Mouse (Mus musculus) CH12.LX (cell line): Measurements from ENCODE around the gene Sv2a. TPM values are rescaled to one million over a fixed set of nuclear protein-coding genes. Genes with fewer than 3 reads are reported as not detected.

Source experiments
- DNase-seq: peaks from one replicate; pipeline ENCODE4 v3.0.0-alpha.2; 2013; ENCODE audit errors: extremely low read depth
- H3K27ac ChIP-seq: 2 replicates; pipeline ENCODE4 v1.5.1; 2012; ENCODE audit warnings: low read depth, mild to moderate bottlenecking, control low read depth, moderate library complexity; ENCODE audit not compliant: insufficient read depth
- H3K27me3 ChIP-seq: replicated peaks from 2 replicates; pipeline ENCODE3; 2012; ENCODE audit warnings: inconsistent platforms
- H3K36me3 ChIP-seq, 2 experiments: replicated peaks in 1 of 2; 2 replicates each; pipeline versions ENCODE3 to v1.6.1; 2012; ENCODE audit warnings: inconsistent platforms in 1 of 2, low read length in 1 of 2, mild to moderate bottlenecking in 1 of 2, mixed read lengths in 1 of 2, moderate library complexity in 1 of 2; ENCODE audit not compliant: control insufficient read depth in 1 of 2, insufficient read depth in 1 of 2
- H3K4me1 ChIP-seq, 2 experiments: 2 replicates each; pipeline ENCODE4 v1.6.1; 2012; ENCODE audit warnings: inconsistent platforms in 1 of 2, moderate library complexity in 1 of 2; ENCODE audit not compliant: insufficient read depth in 2 of 2, control insufficient read depth in 1 of 2
- H3K4me2 ChIP-seq: 2 replicates; pipeline ENCODE4 v1.6.1; 2012; ENCODE audit warnings: low read depth, mild to moderate bottlenecking, control low read depth; ENCODE audit not compliant: poor library complexity, insufficient read depth, severe bottlenecking
- H3K4me3 ChIP-seq, 3 experiments: fragments of 150-350 bp in 1 of 3; sonication (generic) in 1 of 3; replicated peaks in 1 of 3; 2 replicates each; pipeline versions ENCODE3 to v1.5.1; 2011 to 2012; ENCODE audit warnings: low read depth in 2 of 3, low read length in 2 of 3, mild to moderate bottlenecking in 2 of 3, moderate library complexity in 2 of 3, control low read depth in 1 of 3, improper control_type of control experiment in 1 of 3, inconsistent platforms in 1 of 3, mixed read lengths in 1 of 3; ENCODE audit not compliant: poor library complexity in 1 of 3
- H3K79me2 ChIP-seq: replicated peaks from 2 replicates; pipeline ENCODE4 v1.6.1; 2012; ENCODE audit warnings: mild to moderate bottlenecking, moderate library complexity; ENCODE audit not compliant: control insufficient read depth, poor library complexity, insufficient read depth, severe bottlenecking; ENCODE audit errors: extremely low read depth
- H3K9ac ChIP-seq: 2 replicates; pipeline ENCODE4 v1.6.1; 2012; ENCODE audit warnings: low read depth, mild to moderate bottlenecking, control low read depth, moderate library complexity; ENCODE audit not compliant: insufficient read depth
- H3K9me3 ChIP-seq: replicated peaks from 2 replicates; pipeline ENCODE3; 2012; ENCODE audit warnings: low read length, inconsistent platforms, mixed read lengths
- BHLHE40 ChIP-seq: IDR thresholded peaks from 2 replicates; pipeline ENCODE4 v1.6.1; 2011; ENCODE audit warnings: mild to moderate bottlenecking, low read depth, low read length, improper control_type of control experiment
- CHD1 ChIP-seq: IDR thresholded peaks from 2 replicates; pipeline ENCODE4 v1.6.1; 2012; ENCODE audit warnings: low read depth, low read length, improper control_type of control experiment, inconsistent platforms
- CHD2 ChIP-seq: IDR thresholded peaks from 2 replicates; pipeline ENCODE4 v1.6.1; 2011; ENCODE audit warnings: low read length, improper control_type of control experiment
- CTCF ChIP-seq, 2 experiments: IDR thresholded peaks in 1 of 2; conservative IDR thresholded peaks in 1 of 2; 2 replicates each; pipeline ENCODE4 v1.5.1; 2011 to 2012; ENCODE audit warnings: low read depth in 2 of 2, low read length in 2 of 2, improper control_type of control experiment in 1 of 2, inconsistent platforms in 1 of 2, mild to moderate bottlenecking in 1 of 2, moderate library complexity in 1 of 2
- ETS1 ChIP-seq: conservative IDR thresholded peaks from 2 replicates; pipeline ENCODE4 v1.6.1; 2012; ENCODE audit warnings: low read depth, mild to moderate bottlenecking, inconsistent platforms, low read length, improper control_type of control experiment, moderate library complexity
- GABPA ChIP-seq: IDR thresholded peaks from 2 replicates; pipeline ENCODE4 v1.6.1; 2012; ENCODE audit warnings: low read depth, low read length, improper control_type of control experiment, inconsistent platforms; ENCODE audit not compliant: insufficient replicate concordance
- HCFC1 ChIP-seq: IDR thresholded peaks from 2 replicates; pipeline ENCODE4 v1.6.1; 2012; ENCODE audit warnings: low read depth, mild to moderate bottlenecking, inconsistent platforms, low read length, improper control_type of control experiment
- JUN ChIP-seq: IDR thresholded peaks from 2 replicates; pipeline ENCODE4 v1.6.1; 2011; ENCODE audit warnings: low read depth, mild to moderate bottlenecking, low read length, improper control_type of control experiment, moderate library complexity; ENCODE audit not compliant: insufficient read depth
- KAT2A ChIP-seq: IDR thresholded peaks from 2 replicates; pipeline ENCODE4 v1.6.1; 2012; ENCODE audit warnings: low read length, improper control_type of control experiment, inconsistent platforms; ENCODE audit not compliant: insufficient replicate concordance
- MAFK ChIP-seq: IDR thresholded peaks from 2 replicates; pipeline ENCODE4 v1.6.1; 2011; ENCODE audit warnings: low read length, improper control_type of control experiment; ENCODE audit not compliant: insufficient replicate concordance
- MAZ ChIP-seq: IDR thresholded peaks from 2 replicates; pipeline ENCODE4 v1.6.1; 2012; ENCODE audit warnings: low read depth, mild to moderate bottlenecking, inconsistent platforms, low read length, improper control_type of control experiment, moderate library complexity
- MXI1 ChIP-seq: IDR thresholded peaks from 2 replicates; pipeline ENCODE4 v1.6.1; 2011; ENCODE audit warnings: mild to moderate bottlenecking, low read depth, low read length, improper control_type of control experiment
- MYC ChIP-seq: IDR thresholded peaks from 2 replicates; pipeline ENCODE4 v1.6.1; 2011; ENCODE audit warnings: low read depth, mild to moderate bottlenecking, improper control_type of control experiment, low read length
- NELFE ChIP-seq: IDR thresholded peaks from 2 replicates; pipeline ENCODE4 v1.6.1; 2011; ENCODE audit warnings: low read depth, low read length, improper control_type of control experiment
- NRF1 ChIP-seq: IDR thresholded peaks from 2 replicates; pipeline ENCODE4 v1.6.1; 2014; ENCODE audit warnings: low read depth, mild to moderate bottlenecking, inconsistent platforms, low read length, improper control_type of control experiment, moderate library complexity
- POLR2A ChIP-seq: IDR thresholded peaks from 2 replicates; pipeline ENCODE4 v1.6.1; 2011; ENCODE audit warnings: low read depth, mild to moderate bottlenecking, improper control_type of control experiment, low read length
- SMC3 ChIP-seq: IDR thresholded peaks from 2 replicates; pipeline ENCODE4 v1.6.1; 2011; ENCODE audit warnings: low read depth, low read length, improper control_type of control experiment
- TBP ChIP-seq: conservative IDR thresholded peaks from 2 replicates; pipeline ENCODE4 v1.6.1; 2011; ENCODE audit warnings: low read depth, low read length, improper control_type of control experiment
- UBTF ChIP-seq: IDR thresholded peaks from 2 replicates; pipeline ENCODE4 v1.6.1; 2012; ENCODE audit warnings: low read depth, mild to moderate bottlenecking, inconsistent platforms, low read length, improper control_type of control experiment, moderate library complexity
- USF2 ChIP-seq: conservative IDR thresholded peaks from 2 replicates; pipeline ENCODE4 v1.6.1; 2011; ENCODE audit warnings: low read depth, low read length, improper control_type of control experiment
- ZC3H11A ChIP-seq: IDR thresholded peaks from 2 replicates; pipeline ENCODE4 v1.6.1; 2012; ENCODE audit warnings: low read depth, mild to moderate bottlenecking, inconsistent platforms, low read length, improper control_type of control experiment
- dilution Hi-C: fragments of 300-500 bp; cut with MboI; formaldehyde crosslinking; loops from 2 replicates; pipeline ENCODE4 v1.14.3; 2020; ENCODE audit warnings: low sequenced_read_pairs; ENCODE audit not compliant: extremely low pct_unique_long_range_greater_than_20kb, extremely low pct_ligation_motif_present
- in situ Hi-C: fragments of 300-500 bp; cut with MboI; formaldehyde crosslinking; loops from 3 replicates; pipeline ENCODE4 v1.14.3; 2019; ENCODE audit warnings: low sequenced_read_pairs, low pct_ligation_motif_present, low pct_unique_long_range_greater_than_20kb, mixed read lengths
- polyA plus RNA-seq: library from polyadenylated mRNA; unstranded; fragments of >175 nt; gene quantifications from 2 replicates; pipeline ENCODE4 v1.2.1, GENCODE M21; 2012; ENCODE audit warnings: low read depth; ENCODE audit not compliant: insufficient read length
- total RNA-seq, 2 experiments: library from RNA; depleted of rRNA; stranded (reverse); fragments of 300-350 nt in 1 of 2; fragments of >200 nt in 1 of 2; gene quantifications; 2 replicates each; pipeline ENCODE4 v1.2.3; 2012 to 2014

Gene Sv2a
- total RNA-seq (2012; rRNA removed) (2.6 and 4.0 TPM in 2 replicates), total RNA-seq (2014; rRNA removed) (0.97 and 1.1 TPM in 2 replicates), polyA plus RNA-seq (6.5 and 6.7 TPM in 2 replicates)

DNA sequence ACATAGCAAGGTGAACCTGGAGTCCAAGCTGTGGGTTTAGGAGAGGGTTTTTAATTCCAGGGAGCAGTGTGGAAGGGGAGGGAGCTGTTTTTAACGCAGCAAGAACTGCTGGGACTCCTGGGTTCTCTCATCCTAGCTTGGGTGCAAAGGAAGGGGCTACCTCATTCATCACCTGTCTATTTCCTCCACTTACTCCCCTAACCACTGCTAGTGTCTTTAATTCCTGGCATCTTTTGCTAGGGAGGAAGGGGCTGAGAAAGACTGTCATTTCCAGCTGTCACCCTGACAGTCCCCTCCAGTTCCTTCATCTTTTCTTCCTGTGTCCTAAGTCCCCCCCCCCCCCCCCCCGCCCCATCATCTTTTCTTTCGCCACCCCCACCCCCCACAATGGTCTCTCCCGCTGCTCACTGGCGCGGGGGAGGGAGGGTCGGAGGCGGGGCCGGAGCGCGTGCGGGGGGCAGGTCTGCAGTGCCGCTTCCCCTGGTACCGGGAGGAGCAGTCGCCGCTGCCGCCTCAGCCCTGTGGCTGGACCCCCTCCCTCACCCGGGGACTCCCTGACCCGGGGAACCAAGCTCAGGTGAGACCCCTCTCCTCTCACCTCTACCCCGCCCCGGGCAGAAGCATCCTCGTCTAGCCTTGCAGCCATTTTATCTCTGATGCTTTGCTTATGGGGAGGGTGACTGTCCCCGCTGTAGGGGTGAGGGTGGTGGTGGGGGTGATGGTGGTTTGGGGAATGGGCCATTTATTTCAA, at the start of gene Sv2a:
TSS of gene Sv2a (plus strand) at position 425 of the 751 bp plus-strand sequence.
- H3K4me3 ChIP-seq = peak within 1 kb of the TSS; percentile 56 to 80 (median 59)
- no peaks in the 10 kb centered on the region for H3K9me3 ChIP-seq
- H3K79me2 ChIP-seq = peaks cover under 1% of the 10 kb centered on the region; the same call in 1 of the 2 replicates
- peaks cover 20 to 48% of the 10 kb centered on the region in 2 experiments for H3K36me3 ChIP-seq
- no peak for DNase-seq
- dilution Hi-C loops = no loop called here
- no peak within 1 kb of the TSS for H3K27ac ChIP-seq
- no peak for TF ChIP-seq MYC
- peak; percentile 56 for TF ChIP-seq MAZ
- no peak for TF ChIP-seq USF2
- TF ChIP-seq SMC3 = no peak
- no peak for TF ChIP-seq NRF1
- TF ChIP-seq MXI1 = no peak
- no peak for TF ChIP-seq ZC3H11A
- no peak for TF ChIP-seq GABPA
- no peak for TF ChIP-seq KAT2A
- TF ChIP-seq UBTF = no peak
- TF ChIP-seq HCFC1 = 0 out of 2 replicates have a peak, but pooled peaks have one; percentile 15
- peak; percentile 27; the same call in 1 of the 2 replicates for TF ChIP-seq POLR2A
- TF ChIP-seq ETS1 = no peak
- TF ChIP-seq JUN = no peak
- TF ChIP-seq MAFK = no peak
- TF ChIP-seq CTCF (conservative IDR thresholded peaks at IDR 0.05 in 1 of 2, IDR thresholded peaks at IDR 0.05 in 1 of 2; ENCODE audit: low read depth in 2 of 2, low read length in 2 of 2) = no peak
- TF ChIP-seq BHLHE40 = peak; percentile 48
- TF ChIP-seq NELFE = peak; percentile 56; the same call in 1 of the 2 replicates
- H3K9ac ChIP-seq = peak within 1 kb of the TSS; percentile 61
- peaks cover 5 to 27% of the 10 kb centered on the region in 2 experiments; a peak in 3 of 4 replicates for H3K4me1 ChIP-seq
- no peaks in the 10 kb centered on the region for H3K27me3 ChIP-seq
- peak within 1 kb of the TSS; percentile 90 for H3K4me2 ChIP-seq
- in situ Hi-C loops = no loop called here

DNA sequence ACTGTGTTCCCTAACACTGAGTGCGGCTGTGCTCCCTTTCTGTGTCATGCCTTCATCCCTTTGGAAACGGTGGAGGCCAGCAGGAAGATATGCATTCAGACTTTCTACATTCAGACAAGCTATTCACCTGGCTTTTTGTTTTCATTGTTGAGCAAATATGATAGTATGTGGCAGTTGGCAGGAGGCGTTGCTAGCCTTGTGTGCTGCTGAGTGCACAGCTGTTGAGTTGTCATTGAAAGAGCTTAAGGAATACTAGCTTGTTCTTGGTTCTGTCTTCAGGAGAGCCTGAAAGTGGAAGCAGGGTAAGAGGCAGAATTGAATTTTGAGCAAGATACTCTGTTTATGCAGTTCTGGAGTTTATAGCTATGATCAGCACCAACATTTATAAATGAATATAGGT, 48.5 kb upstream of the Sv2a start:
- DNase-seq = no peak
- Histone ChIP-seq H3K4me1 (peaks cover 0 to 12% of the 10 kb centered on the region in 2 experiments; a peak in 2 of 4 replicates), H3K79me2 (no peaks in the 10 kb centered on the region; the same call in 1 of the 2 replicates), H3K4me2 (no peak overlapping the region), H3K36me3 (peaks cover 7 to 67% of the 10 kb centered on the region in 2 experiments), H3K27me3 (no peaks in the 10 kb centered on the region), H3K4me3 (no peak overlapping the region), H3K27ac (no peak overlapping the region), H3K9ac (no peak overlapping the region), H3K9me3 (no peaks in the 10 kb centered on the region)
- in situ Hi-C loops (no loop called here), dilution Hi-C loops (no loop called here)
- TF ChIP-seq USF2 (no peak), BHLHE40 (no peak), MAZ (no peak), CTCF (conservative IDR thresholded peaks at IDR 0.05 in 1 of 2, IDR thresholded peaks at IDR 0.05 in 1 of 2; ENCODE audit: low read depth in 2 of 2, low read length in 2 of 2) (no peak), NRF1 (no peak), TBP (no peak), POLR2A (no peak), CHD2 (no peak), CHD1 (no peak), ETS1 (no peak), GABPA (no peak)
